Mouse (Mus musculus) neutrophil, adult 5-6 weeks (primary cell): Measurements from ENCODE around the gene Dnajc8. TPM values are rescaled to one million over a fixed set of nuclear protein-coding genes. Genes with fewer than 3 reads are reported as not detected.

ENCODE experiments used
- ATAC-seq: fragments of 151-379, 151-347 bp; 2 replicates; pipeline ENCODE4 v1.8.0; 2017; ENCODE audit warnings: mild to moderate bottlenecking, moderate TSS enrichment; ENCODE audit not compliant: insufficient number of reproducible peaks, poor library complexity, low FRiP score, severe bottlenecking; ENCODE audit errors: extremely low read depth
- total RNA-seq: library from RNA; stranded (forward); fragments of 200-1000 nt; gene quantifications from 2 replicates; pipeline ENCODE4 v1.2.3, GENCODE M21; 2017

Gene Dnajc8
- total RNA-seq, 1 experiment from 2014 or later = 327 TPM

- ATAC-seq = no peak
Observed at GRCm38 (mm10) chr4:132513395-132514273, 21.7 kb upstream of the Dnajc8 start.

- ATAC-seq = peak; percentile 27; the same call in 1 of the 2 replicates
Observed at GRCm38 (mm10) chr4:132514555-132515135, 20.7 kb upstream of the Dnajc8 start.

DNA sequence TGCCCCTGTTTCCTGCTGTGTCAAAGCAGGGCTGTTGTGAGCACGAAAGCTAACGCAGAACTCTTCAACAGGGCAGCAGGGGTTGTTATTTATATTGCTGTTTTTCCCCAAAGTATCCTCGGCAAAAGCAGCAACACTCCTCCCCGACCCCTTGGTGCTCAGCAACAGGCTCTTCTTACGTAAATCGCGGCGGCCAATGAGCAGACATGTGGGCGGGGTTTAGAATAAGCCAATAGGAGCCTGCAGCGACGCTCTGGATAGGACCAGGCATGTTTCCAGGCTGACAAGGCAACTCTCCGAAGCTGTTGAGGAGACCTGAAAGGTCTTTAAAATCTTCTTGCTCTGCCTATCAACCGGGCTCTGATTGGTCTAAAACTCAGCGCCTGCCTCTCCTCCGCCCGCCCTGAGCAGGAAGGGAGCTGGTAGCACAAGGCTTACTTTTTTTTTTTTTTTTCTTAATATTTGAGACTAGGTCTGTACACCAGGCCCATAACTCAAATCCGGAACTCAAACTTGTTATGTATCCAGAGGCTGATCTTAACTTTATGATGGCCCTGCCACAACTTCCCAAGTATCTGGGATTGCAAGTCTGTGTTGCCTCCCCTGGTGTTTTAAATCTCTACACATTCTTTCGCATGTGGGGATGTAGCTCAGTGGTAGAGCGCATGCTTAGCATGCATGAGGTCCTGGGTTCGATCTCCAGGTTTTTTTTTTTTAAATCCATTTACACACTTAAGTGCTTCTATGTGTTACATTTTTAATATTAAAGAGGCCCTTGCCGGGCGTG, 19.8 kb upstream of the Dnajc8 start:
- peak; percentile 87 for ATAC-seq

DNA sequence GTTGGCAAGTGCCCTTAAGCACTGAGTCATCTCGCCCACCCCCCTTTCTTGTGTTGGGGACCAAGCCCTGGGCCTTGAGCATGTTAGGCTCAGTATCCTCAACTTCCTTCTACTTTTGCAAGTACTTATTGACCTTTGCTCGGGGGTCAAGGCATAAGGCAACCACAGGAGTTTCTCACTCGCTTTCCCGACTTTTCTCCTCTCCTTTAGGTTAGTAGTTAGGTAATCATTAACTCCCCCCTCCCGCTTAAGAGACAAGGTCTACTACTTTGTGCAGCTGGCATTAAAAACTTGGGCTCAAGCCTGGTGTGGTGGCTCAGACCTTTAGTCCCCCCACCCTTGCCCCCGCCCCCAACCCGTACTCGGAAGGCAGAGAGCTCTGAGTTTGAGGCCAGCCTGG, 17.3 kb upstream of the Dnajc8 start:
- no peak for ATAC-seq

GRCm38 (mm10) chr4:132519188-132519587, 16.2 kb upstream of the Dnajc8 start:
- no peak for ATAC-seq

- no peak for ATAC-seq
Observed at GRCm38 (mm10) chr4:132524321-132524741, 11.0 kb upstream of the Dnajc8 start.

DNA sequence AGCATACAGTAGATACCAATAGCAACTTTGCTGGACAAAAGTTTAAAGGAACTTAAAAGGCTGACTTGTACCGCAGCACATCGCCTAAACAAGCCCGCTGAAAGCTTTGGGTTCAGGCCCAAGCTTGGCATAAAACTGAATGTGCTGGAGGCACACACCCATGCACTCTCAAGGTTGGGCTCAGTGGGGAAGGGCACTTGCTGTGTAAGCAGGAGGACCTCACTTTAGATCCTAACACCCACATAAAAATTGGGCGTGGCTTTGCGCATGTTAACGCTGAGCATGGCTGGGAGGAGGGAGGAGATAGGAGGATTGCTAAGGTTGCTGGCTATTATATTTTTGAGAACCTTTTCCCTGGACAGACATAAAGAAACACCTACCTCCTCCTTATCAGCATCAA, 10.5 kb upstream of the Dnajc8 start:
- ATAC-seq = no peak

DNA sequence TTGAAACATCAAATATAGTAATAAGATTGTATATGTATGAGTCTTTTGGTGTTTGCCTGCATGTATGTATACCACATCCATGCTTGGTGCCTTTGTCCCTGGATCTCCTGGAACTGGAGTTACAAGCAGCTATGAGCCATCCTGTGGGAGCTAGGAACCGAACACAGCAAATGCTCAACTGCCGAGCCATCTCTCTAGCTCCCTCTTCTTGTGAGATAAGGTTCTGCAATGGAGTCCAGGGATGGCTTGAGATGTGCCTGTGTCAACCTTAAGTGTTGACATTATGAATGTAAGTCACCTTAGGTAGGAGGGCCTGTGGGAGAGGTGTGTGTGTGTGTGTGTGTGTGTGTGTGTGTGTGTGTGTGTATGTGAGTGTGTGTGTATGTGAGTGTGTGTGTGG, 8.7 kb upstream of the Dnajc8 start:
- ATAC-seq = peak; percentile 76

GRCm38 (mm10) chr4:132527917-132528522, 7.3 kb upstream of the Dnajc8 start:
- ATAC-seq = no peak

DNA sequence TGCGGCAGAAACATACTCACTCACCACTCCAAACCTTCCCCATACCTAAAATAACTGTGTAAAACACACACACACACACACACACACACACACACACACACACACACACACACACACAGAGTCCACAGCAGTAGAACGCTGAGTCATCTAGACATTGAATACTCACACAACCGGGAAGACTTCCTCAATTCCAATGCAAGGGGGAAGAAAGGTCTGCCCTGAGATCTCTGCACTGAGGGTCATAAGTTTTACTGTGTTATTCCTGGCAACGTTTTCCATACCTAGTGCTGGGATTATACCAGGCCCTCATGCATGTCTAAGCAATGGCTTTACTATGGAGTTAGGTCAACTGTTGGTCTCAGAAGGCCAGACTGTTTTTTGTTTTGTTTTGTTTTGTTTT, 6.0 kb upstream of the Dnajc8 start:
- peak; percentile 23; the same call in 1 of the 2 replicates for ATAC-seq

DNA sequence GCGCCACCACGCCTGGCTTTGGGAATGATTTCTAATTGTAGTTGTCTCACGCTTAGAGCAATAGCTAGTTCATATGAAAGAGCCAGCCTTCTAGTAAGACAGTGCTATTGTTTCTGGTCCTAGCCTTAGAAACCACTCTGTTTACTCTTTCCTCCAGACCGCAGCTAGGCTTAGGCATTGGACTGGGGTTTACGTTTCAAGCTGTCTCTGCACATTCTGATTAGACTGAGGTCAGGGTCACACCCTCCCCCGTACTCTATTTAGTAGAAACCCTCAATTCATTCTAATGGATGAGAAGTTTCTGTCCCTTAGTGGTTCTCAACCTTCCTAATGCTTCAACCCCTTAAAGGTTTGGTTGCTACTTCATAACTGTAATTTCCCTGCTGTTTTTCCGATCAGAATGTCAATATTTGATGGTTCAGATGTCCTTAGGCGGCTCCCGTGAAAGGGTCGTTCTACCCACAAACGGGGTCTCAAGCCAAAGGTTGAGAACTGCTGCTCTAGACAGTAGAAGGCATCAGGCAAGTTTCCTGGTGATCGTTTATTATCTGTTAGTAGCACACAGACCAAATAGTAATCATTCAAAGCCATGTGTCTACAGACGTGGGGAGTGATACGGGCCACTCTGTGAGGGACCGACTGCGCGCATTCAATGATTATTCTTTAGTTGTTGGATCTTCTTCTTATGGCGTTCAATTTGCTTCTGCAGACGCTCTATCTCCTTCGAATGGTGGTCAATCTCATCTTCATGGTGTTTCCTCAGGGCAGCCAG, 5.1 kb upstream of the Dnajc8 start:
- ATAC-seq = no peak

DNA sequence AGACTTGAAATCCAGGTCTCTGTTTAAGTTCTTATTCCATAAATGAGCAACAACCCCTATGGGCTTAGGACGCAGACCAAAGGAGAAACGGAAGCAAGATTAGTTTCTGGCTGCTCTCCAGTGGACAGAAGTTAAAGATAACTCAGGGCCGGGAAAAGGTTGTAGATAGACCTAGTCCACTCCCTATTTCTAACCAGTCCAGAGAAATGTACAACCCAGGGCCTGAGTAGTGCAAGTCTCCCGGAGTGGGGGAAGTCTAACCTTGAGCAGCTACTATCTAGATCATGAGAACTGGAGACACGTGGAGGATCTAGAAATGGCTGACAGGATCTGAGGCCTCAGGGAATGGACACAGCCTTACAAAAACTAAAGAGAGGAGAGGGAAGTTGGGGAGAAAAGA, 2.9 kb upstream of the Dnajc8 start:
- ATAC-seq = no peak

- peak; percentile 92 for ATAC-seq
Observed at GRCm38 (mm10) chr4:132532981-132533916, 2.1 kb upstream of the Dnajc8 start, which contains the start of gene Atpif1. Gene Atpif1 (minus strand): TSS chr4:132533659.

GRCm38 (mm10) chr4:132539481-132539880, 4.1 kb downstream of the Dnajc8 start:
- no peak for ATAC-seq

DNA sequence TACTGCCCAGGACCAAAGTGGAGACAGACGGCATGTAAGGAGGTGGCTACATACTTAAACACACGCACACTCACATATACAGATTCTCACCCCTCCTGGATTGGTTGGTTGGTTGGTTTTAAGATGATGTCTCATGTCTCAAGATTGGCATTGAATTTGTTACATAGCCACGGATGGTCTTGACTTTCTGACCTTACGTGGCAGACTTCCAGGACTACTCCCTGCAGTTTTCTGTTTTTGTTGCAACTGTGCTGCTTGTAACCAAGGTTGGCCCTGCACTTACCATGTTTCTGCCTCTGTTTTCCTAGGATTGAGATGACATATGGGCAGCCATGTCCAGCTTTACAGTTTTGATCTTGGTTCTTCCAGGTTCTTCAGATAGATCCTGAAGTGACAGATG, 6.1 kb downstream of the Dnajc8 start:
- no peak for ATAC-seq

- ATAC-seq = no peak
Observed at GRCm38 (mm10) chr4:132542724-132543123, 7.4 kb downstream of the Dnajc8 start.

- ATAC-seq = peak; percentile 82
Observed at GRCm38 (mm10) chr4:132545851-132546250, 10.5 kb downstream of the Dnajc8 start.
